Mouse (Mus musculus): ENCODE measurements at regions not wholly inside any gene's neighbourhood (a gene's known extent, or its start where the extent isn't known, plus 50 kb on each side); places are given as distances from the start of the nearest gene placed in this dataset.

- no peak for TF ChIP-seq POLR2A (IDR thresholded peaks at IDR 0.05; ENCODE audit: borderline replicate concordance, insufficient read depth, low read length)
- TF ChIP-seq CTCF (IDR thresholded peaks at IDR 0.05; ENCODE audit: borderline replicate concordance, insufficient read depth, low read depth, low read length), result no peak
These were observed 132.4 kb upstream of the Rpl38 start for GRCm38 (mm10) chr11:114535900-114536299.

Data from cerebellum, adult 2 months (tissue).